Mouse (Mus musculus): ENCODE results near the gene Ogdh. TPM values are rescaled to one million over a fixed set of nuclear protein-coding genes. Genes with fewer than 3 reads are reported as not detected.

Gene Ogdh
- polyA plus RNA-seq, 1 experiment, result 1,285 TPM

DNA sequence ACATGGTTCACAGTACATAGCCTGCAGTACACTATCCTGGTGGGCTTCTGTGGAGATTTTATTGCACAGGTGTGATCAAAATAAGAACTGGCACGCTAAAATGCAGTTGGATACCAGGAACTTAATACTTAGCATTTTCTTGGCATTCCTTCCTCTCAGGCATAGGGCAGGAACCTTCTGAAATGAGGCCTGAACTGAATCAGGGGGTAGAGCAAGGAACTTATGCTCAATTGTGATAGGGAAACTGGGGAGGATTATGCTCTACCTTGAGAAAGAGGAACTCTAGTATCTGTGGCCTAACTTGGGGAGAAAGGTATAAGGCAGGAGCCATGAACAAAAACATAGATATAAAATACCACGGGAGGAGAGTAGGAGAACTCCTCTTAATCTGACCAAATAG lies 27.9 kb downstream of the Ogdh start:
- H3K27ac ChIP-seq (replicated peaks; ENCODE audit: low read depth, low read length), result no peak overlapping the region
- no peaks in the 10 kb centered on the region for H3K4me1 ChIP-seq (ENCODE audit: control insufficient read depth, insufficient read depth, insufficient read length, low read length)
- no peak overlapping the region for H3K4me3 ChIP-seq (ENCODE audit: insufficient read depth, low read depth, low read length)

DNA sequence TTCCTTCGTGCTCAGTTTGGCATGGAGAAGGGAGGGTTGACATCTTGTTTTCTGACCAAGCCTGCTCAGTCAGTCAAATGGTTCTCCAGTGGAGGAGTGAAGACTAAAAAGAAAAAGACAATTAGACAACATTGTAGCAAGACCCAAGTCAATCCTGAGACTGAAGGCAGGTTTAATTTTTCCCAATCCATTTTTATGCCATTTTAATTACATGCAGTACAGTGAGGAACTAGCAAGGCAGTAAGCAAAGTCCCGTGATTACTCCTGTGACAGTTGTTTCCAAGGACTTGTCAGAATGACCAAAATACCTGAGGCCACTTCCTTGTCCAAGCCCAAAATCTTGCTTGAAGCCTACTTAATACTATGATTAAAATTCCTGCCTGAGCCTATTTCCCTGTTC lies 30.7 kb downstream of the Ogdh start:
- H3K4me1 ChIP-seq (ENCODE audit: control insufficient read depth, insufficient read depth, insufficient read length, low read length), result no peaks in the 10 kb centered on the region
- no peak overlapping the region for H3K27ac ChIP-seq (replicated peaks; ENCODE audit: low read depth, low read length)
- no peak overlapping the region for H3K4me3 ChIP-seq (ENCODE audit: insufficient read depth, low read depth, low read length)

DNA sequence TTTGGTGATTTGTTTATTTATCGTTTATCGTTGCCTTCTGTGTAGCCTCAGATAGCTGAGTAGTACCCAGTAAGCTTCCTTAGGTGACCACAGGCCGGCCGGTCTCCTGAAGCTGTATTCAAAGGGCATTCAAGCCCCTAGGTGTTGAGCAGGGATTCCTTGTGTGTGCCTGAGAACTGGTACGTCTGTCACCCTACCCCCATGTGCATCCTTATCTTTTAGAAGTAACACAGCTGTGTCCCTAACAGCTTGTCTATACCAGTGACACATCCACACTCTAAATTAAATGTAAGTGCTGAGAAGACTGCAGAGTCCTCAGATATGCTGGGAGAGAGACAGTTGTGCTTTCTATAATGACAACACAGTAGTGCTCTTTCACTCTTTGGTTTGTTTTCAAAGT lies 31.9 kb downstream of the Ogdh start:
- H3K27ac ChIP-seq (replicated peaks; ENCODE audit: low read depth, low read length), result no peak overlapping the region
- H3K4me1 ChIP-seq (ENCODE audit: control insufficient read depth, insufficient read depth, insufficient read length, low read length), result no peaks in the 10 kb centered on the region
- no peak overlapping the region for H3K4me3 ChIP-seq (ENCODE audit: insufficient read depth, low read depth, low read length)

DNA sequence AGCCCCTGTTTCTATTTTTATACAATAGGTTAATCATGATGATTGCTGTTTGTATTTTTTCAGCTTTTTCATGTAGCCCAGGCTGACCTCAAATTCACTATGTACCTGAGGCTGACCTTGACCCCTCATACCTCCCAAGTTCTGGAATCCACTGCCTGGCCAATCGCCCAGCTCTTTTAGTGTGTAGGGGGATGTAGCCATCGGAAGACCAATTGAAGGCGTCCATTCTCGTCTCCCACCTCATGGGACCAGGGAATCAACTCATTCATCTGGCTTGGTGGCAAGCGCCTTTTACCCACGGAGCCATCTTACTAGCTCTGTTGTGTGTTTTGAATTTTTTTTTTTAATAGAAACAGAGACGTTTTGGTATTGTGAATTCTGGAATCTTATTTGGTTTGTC lies 39.8 kb downstream of the Ogdh start:
- Histone ChIP-seq H3K27ac (replicated peaks; ENCODE audit: low read depth, low read length) (no peak overlapping the region), H3K4me3 (ENCODE audit: insufficient read depth, low read depth, low read length) (no peak overlapping the region), H3K4me1 (ENCODE audit: control insufficient read depth, insufficient read depth, insufficient read length, low read length) (no peaks in the 10 kb centered on the region)

DNA sequence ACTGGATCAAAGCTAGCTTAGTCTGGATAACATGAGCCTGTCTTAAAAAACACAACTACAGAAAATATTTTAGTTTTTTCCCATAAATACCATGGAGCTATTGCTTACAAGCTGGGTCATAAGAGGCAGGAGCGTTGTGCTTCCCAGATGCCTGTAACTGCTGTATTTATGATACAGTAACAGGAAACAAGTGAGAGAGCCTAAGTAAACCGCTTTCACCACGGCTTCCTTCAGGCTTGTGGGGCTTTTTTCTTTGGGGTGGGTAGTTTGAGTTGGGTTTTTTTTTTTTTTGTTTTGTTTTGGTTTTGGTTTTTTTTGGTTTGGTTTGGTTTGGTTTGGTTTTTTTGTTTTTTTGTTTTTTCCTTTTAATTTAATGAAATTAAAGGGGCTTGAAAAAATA lies 41.2 kb downstream of the Ogdh start:
- H3K4me1 ChIP-seq (ENCODE audit: control insufficient read depth, insufficient read depth, insufficient read length, low read length), result no peaks in the 10 kb centered on the region
- no peak overlapping the region for H3K27ac ChIP-seq (replicated peaks; ENCODE audit: low read depth, low read length)
- H3K4me3 ChIP-seq (ENCODE audit: insufficient read depth, low read depth, low read length), result no peak overlapping the region

DNA sequence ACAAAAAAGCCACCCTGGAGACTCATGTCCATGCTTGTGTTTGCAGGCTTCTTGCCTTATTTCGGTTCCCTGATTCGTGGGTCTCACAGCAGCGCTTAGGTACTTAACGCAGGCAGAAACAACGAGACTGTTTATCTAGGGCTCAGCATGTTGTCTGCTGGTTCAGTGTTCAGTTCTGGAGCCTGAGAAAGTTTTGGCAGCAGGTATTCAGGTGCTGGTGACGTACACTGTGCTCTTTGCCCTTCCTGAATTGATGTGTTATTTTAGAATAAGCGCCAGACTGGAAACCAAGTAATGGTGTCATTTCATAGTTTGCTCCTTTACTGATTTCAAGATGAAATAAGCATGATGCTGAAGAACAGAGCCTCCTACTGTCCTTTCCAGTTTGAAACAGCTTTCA lies 42.0 kb downstream of the Ogdh start:
- no peak overlapping the region for H3K4me3 ChIP-seq (ENCODE audit: insufficient read depth, low read depth, low read length)
- no peaks in the 10 kb centered on the region for H3K4me1 ChIP-seq (ENCODE audit: control insufficient read depth, insufficient read depth, insufficient read length, low read length)
- no peak overlapping the region for H3K27ac ChIP-seq (replicated peaks; ENCODE audit: low read depth, low read length)

DNA sequence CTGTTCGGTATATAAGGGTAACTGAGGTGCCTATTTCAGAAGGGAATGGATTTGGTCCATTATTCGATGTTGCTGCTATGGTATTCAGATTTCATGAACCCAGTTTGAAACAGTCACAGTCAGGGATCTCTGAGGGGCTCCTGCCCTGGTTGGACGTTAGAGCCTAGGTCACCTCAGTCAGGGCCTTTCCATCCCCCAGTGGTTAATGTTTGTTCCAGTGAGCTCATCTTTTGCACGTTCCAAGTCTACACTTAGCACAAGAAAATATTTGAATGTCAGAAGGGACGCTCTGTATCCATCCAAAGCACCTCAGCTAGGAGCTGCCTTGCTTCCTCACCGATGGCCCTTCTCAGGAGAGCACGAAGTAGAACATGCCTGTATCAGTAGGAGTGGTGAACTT lies 43.9 kb downstream of the Ogdh start:
- H3K4me1 ChIP-seq (ENCODE audit: control insufficient read depth, insufficient read depth, insufficient read length, low read length), result no peaks in the 10 kb centered on the region
- no peak overlapping the region for H3K27ac ChIP-seq (replicated peaks; ENCODE audit: low read depth, low read length)
- no peak overlapping the region for H3K4me3 ChIP-seq (ENCODE audit: insufficient read depth, low read depth, low read length)

DNA sequence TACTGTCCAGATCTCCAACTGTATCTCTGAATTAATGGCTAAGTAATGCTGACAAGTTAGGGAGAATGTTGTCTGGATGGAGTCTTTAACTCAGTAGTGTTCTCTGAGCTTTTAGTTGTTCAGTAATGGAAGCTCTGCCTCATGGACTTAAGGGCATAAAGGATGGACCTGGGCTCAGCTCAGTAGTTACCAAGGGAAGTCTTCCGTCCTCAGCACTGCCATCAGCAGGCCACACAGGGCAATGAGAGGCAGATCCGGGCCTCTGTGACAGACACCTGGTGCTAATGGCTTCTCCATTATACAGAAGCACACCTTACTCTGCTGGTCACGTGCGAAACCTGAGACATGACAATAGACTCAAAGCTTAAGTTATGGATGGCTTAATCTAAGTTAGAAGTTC lies 45.3 kb downstream of the Ogdh start:
- H3K4me1 ChIP-seq (ENCODE audit: control insufficient read depth, insufficient read depth, insufficient read length, low read length), result no peaks in the 10 kb centered on the region
- H3K4me3 ChIP-seq (ENCODE audit: insufficient read depth, low read depth, low read length), result no peak overlapping the region
- no peak overlapping the region for H3K27ac ChIP-seq (replicated peaks; ENCODE audit: low read depth, low read length)

DNA sequence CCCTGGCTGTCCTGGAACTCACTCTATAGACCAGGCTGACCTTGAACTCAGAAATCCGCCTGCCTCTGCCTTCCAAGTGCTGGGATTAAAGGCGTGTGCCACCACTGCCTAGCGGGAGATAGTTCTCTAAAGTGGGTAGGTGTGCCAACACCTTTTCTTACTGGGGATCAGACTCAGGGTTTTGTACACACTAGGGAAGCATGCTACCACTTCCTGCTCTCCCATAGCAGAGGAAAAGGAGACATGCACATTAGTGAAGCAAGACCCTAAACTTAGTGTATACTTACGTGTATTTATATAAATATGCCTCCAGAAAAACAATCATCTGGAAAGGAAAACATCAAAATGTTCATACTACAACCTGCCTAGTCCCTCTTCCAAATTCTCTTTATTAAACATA lies 54.5 kb downstream of the Ogdh start:
- no peaks in the 10 kb centered on the region for H3K4me1 ChIP-seq (ENCODE audit: control insufficient read depth, insufficient read depth, insufficient read length, low read length)
- no peak overlapping the region for H3K4me3 ChIP-seq (ENCODE audit: insufficient read depth, low read depth, low read length)
- no peak overlapping the region for H3K27ac ChIP-seq (replicated peaks; ENCODE audit: low read depth, low read length)

DNA sequence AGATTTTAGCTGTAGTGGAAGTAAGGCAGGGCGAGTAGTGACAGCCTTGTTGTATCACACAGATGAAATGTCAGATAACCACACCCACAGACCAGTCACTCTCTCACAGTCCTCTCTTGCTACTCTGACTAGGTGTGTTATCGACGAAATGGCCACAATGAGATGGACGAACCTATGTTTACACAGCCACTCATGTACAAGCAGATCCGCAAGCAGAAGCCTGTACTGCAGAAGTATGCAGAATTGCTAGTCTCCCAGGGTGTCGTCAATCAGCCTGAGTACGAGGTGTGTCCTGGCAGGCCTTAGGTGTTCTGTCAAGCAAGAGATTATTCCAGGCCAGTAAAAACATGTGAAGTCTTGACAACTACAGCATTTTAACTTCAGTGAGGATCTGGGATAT lies 55.5 kb downstream of the Ogdh start:
- Histone ChIP-seq H3K27ac (replicated peaks; ENCODE audit: low read depth, low read length) (no peak overlapping the region), H3K4me3 (ENCODE audit: insufficient read depth, low read depth, low read length) (no peak overlapping the region), H3K4me1 (ENCODE audit: control insufficient read depth, insufficient read depth, insufficient read length, low read length) (no peaks in the 10 kb centered on the region)

DNA sequence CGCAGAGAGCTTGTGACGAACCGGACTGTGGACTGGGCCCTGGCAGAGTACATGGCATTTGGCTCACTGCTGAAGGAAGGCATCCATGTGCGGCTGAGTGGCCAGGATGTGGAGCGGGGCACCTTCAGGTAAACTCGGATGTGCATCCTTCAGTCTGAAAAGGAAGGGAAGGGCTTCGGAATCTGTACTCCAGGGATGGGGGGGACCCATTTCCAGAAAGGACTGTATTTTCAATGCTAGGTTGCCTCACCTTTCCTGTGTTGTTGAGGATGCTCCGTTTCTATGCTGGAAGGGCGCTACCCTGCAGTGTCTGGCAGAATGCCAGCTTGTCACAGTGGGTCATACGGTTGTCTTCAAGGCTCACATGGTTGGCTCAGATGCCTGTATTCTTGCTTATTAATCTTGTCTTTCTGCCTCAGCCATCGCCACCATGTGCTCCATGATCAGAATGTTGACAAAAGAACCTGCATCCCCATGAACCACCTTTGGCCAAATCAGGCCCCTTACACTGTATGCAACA lies 57.3 kb downstream of the Ogdh start:
- Histone ChIP-seq H3K4me1 (ENCODE audit: control insufficient read depth, insufficient read depth, insufficient read length, low read length) (no peaks in the 10 kb centered on the region), H3K4me3 (ENCODE audit: insufficient read depth, low read depth, low read length) (no peak overlapping the region), H3K27ac (replicated peaks; ENCODE audit: low read depth, low read length) (no peak overlapping the region)

DNA sequence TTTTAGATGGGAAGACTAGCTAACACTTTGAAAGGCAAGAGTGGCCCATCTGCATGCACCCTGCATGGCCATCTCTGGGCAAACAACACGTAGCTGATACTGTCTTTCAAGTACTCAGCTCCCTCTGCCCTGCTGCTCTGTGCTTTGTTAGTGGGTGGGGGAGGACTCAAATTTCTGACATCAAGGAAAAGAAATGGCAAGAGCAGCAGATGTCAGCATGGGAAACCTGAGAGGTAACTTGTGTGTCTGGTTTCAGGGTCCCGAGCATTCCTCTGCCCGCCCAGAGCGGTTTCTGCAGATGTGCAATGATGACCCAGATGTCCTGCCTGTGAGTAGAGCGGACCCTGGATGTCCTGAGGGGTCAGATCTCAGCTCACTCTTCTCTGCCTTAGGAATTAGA lies 58.2 kb downstream of the Ogdh start:
- Histone ChIP-seq H3K27ac (replicated peaks; ENCODE audit: low read depth, low read length) (no peak overlapping the region), H3K4me1 (ENCODE audit: control insufficient read depth, insufficient read depth, insufficient read length, low read length) (no peaks in the 10 kb centered on the region), H3K4me3 (ENCODE audit: insufficient read depth, low read depth, low read length) (no peak overlapping the region)

DNA sequence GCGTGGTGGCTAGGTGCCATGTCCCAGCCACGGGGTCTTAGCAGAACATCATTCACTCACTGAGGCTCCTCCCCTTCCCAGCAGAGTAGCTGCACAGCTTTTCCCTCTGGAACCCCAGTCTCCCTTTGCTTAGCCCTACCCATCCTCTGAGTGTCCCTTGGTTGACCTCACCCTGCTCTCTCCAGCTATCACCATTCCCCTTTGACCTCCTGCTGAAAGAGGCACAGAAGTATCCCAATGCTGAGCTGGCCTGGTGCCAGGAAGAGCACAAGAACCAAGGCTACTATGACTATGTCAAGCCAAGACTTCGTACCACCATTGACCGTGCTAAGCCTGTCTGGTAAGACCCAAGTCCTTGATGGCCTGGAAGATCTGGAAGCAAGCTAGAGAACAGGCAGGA lies 63.7 kb downstream of the Ogdh start:
- H3K4me3 ChIP-seq (ENCODE audit: insufficient read depth, low read depth, low read length), result no peak overlapping the region
- H3K27ac ChIP-seq (replicated peaks; ENCODE audit: low read depth, low read length), result no peak overlapping the region
- H3K4me1 ChIP-seq (ENCODE audit: control insufficient read depth, insufficient read depth, insufficient read length, low read length), result no peaks in the 10 kb centered on the region

DNA sequence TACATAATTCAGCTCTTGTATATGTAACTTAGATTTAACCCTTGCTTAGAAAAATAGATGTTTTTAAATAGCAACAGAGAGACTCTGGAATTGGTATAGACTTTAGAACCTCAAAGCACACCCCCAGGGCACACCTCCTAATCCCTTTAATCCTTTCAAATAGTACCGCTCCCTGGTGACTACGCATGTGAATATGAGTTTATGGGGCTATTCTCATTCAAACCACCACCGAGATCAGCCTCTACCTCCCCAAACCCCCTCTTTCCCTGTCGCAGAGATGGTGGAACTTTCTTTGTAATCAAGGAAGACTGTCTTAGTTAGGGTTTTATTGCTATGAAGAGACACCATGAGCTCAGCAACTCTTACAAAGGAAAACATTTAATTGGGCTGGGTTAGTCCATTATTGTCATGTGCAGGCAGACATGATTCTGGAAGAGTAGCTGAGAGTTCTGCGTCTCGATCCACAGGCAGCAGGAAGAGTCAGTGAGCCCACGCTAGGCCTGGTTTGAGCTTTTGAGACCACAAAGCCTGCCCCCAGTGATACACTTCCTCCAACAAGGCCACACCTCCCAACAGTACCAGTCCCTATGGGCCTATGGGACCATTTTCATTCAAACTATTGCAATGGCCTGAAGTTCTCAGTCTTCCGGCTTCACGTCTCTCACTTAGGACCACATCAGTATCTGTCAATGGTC lies 73.3 kb downstream of the Ogdh start:
- Histone ChIP-seq H3K4me1 (ENCODE audit: control insufficient read depth, insufficient read depth, insufficient read length, low read length) (no peaks in the 10 kb centered on the region), H3K4me3 (ENCODE audit: insufficient read depth, low read depth, low read length) (no peak overlapping the region), H3K27ac (replicated peaks; ENCODE audit: low read depth, low read length) (no peak overlapping the region)

DNA sequence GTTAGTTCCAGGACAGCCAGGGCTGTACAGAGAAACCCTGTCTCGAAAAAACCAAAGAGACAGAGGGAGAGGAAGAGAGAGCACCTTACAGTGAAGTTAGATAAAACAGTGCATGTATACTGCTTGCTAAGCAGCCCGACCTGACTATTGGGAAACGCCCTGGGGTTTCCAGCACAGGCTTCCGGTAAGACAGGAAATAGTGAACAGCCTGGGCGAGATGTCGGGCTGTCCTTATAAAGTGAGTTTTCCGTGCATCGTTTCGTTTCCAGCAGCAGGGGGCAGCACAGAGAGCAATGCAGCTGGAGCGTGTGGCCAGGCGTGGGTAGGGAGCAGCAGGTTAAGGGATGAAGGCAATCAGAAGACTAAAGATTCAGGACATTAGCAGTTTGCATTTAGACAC lies 74.5 kb downstream of the Ogdh start:
- no peak overlapping the region for H3K4me3 ChIP-seq (ENCODE audit: insufficient read depth, low read depth, low read length)
- no peak overlapping the region for H3K27ac ChIP-seq (replicated peaks; ENCODE audit: low read depth, low read length)
- no peaks in the 10 kb centered on the region for H3K4me1 ChIP-seq (ENCODE audit: control insufficient read depth, insufficient read depth, insufficient read length, low read length)

DNA sequence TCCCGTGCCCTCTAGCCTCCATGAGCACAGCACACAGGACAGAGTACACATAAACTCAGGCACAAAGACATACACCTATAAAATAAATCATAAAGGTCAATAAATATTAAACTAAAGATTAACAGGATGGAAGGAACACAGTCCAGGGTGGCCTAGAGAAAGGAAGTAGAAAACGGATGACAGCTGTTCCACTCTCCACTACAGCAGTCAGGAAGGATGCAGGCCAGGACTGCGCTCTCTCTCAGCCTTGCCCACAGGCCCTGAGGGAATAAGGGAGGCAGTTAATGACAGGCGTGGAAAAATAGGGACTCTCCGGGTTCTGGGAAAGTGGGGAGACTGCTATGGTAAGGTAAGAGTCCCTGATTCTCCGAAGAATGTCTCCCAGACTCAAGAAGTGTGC lies 75.0 kb downstream of the Ogdh start:
- H3K27ac ChIP-seq (replicated peaks; ENCODE audit: low read depth, low read length), result no peak overlapping the region

More for the DNA sequence above, 75.0 kb downstream of the Ogdh start:
- no peaks in the 10 kb centered on the region; the same call in 1 of the 2 replicates for H3K4me1 ChIP-seq (ENCODE audit: control insufficient read depth, insufficient read depth, insufficient read length, low read length)
- no peak overlapping the region for H3K4me3 ChIP-seq (ENCODE audit: insufficient read depth, low read depth, low read length)

All from brown adipose tissue, adult 24 weeks (tissue).